Mouse (Mus musculus): ENCODE measurements at regions not wholly inside any gene's neighbourhood (a gene's known extent, or its start where the extent isn't known, plus 50 kb on each side); places are given as distances from the start of the nearest gene placed in this dataset.

DNA sequence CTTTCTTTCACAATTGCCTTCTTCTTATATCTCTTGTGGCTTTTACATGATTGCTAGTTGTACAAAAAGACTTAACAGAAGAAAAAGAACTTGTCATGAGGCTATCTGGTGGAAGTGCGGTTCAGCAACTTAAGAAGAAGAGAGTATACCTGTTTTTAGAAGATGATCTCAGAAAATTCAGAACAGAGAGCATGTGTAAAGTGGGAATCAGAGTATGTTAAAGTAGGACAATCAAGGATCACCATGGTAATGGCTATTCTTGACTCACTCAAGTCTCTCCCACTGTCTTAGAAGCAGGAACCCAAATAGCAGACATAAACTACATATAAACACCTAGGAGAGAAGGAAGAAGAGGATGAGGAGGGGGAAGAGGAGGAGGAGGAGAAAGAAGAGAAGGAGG, 857.9 kb upstream of the Nr2f1 start:
- H3K9me3 ChIP-seq (replicated peaks) = no peaks in the 10 kb centered on the region
- no peak overlapping the region for H3K4me3 ChIP-seq (replicated peaks)
- H3K36me3 ChIP-seq = no peaks in the 10 kb centered on the region
- no peak overlapping the region for H3K4me2 ChIP-seq
- H3K27ac ChIP-seq (replicated peaks) = no peak overlapping the region
- no peak overlapping the region for H3K9ac ChIP-seq (replicated peaks)
- ATAC-seq (ENCODE audit: low FRiP score) = no peak
- WGBS = 96% methylated on average over 1 of the region's 1 CpGs
- no peaks in the 10 kb centered on the region for H3K4me1 ChIP-seq
- no peaks in the 10 kb centered on the region for H3K27me3 ChIP-seq (replicated peaks)

GRCm38 (mm10) chr13:79054481-79054880, 854.9 kb upstream of the Nr2f1 start:
- ATAC-seq (ENCODE audit: low FRiP score) = no peak
- Histone ChIP-seq H3K4me3 (replicated peaks) (no peak overlapping the region), H3K36me3 (no peaks in the 10 kb centered on the region), H3K4me1 (no peaks in the 10 kb centered on the region), H3K4me2 (no peak overlapping the region), H3K27ac (replicated peaks) (no peak overlapping the region), H3K27me3 (replicated peaks) (no peaks in the 10 kb centered on the region), H3K9me3 (replicated peaks) (no peaks in the 10 kb centered on the region), H3K9ac (replicated peaks) (no peak overlapping the region)

DNA sequence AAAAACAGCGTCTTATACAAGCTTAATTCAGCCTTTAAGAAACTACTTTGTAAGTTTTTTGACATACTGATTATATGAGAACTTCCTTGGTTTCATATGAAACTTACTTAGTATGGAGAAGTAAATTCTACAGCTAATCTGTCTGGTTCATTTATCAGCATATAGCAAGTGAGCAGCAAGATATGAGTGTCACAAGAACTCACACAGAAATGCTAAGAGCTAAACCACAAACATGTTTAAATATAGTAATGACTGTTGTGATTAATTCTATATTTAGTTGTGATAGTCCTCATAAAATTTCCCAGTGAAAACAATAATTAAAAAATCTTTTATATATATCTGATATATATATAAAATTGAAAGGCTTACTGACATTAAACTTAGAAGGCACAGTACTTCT, 853.9 kb upstream of the Nr2f1 start:
- no peak overlapping the region for H3K9ac ChIP-seq (replicated peaks)
- no peaks in the 10 kb centered on the region for H3K36me3 ChIP-seq
- H3K27me3 ChIP-seq (replicated peaks) = no peaks in the 10 kb centered on the region
- no peak overlapping the region for H3K27ac ChIP-seq (replicated peaks)
- ATAC-seq (ENCODE audit: low FRiP score) = no peak
- no peak overlapping the region for H3K4me2 ChIP-seq
- no peak overlapping the region for H3K4me3 ChIP-seq (replicated peaks)
- no peaks in the 10 kb centered on the region for H3K4me1 ChIP-seq
- 89% methylated on average over 1 of the region's 1 CpGs for WGBS
- no peaks in the 10 kb centered on the region for H3K9me3 ChIP-seq (replicated peaks)

GRCm38 (mm10) chr13:79047240-79047639, 847.7 kb upstream of the Nr2f1 start:
- no peaks in the 10 kb centered on the region for H3K36me3 ChIP-seq
- no peaks in the 10 kb centered on the region for H3K4me1 ChIP-seq
- ATAC-seq (ENCODE audit: low FRiP score) = no peak
- H3K27me3 ChIP-seq (replicated peaks) = no peaks in the 10 kb centered on the region
- no peak overlapping the region for H3K4me3 ChIP-seq (replicated peaks)
- H3K4me2 ChIP-seq = no peak overlapping the region
- WGBS = 51% methylated on average over 1 of the region's 1 CpGs
- H3K9ac ChIP-seq (replicated peaks) = no peak overlapping the region
- no peaks in the 10 kb centered on the region for H3K9me3 ChIP-seq (replicated peaks)
- no peak overlapping the region for H3K27ac ChIP-seq (replicated peaks)

- Histone ChIP-seq H3K4me1 (no peaks in the 10 kb centered on the region), H3K27me3 (replicated peaks) (no peaks in the 10 kb centered on the region), H3K9me3 (replicated peaks) (no peaks in the 10 kb centered on the region), H3K9ac (replicated peaks) (no peak overlapping the region), H3K4me2 (no peak overlapping the region), H3K27ac (replicated peaks) (no peak overlapping the region), H3K36me3 (no peaks in the 10 kb centered on the region), H3K4me3 (replicated peaks) (no peak overlapping the region)
- no peak for ATAC-seq (ENCODE audit: low FRiP score)
- WGBS = 71% methylated on average over 5 of the region's 5 CpGs
Measured at GRCm38 (mm10) chr13:79044657-79045056, 845.1 kb upstream of the Nr2f1 start.

- Histone ChIP-seq H3K9ac (replicated peaks) (no peak overlapping the region), H3K4me3 (replicated peaks) (no peak overlapping the region), H3K27me3 (replicated peaks) (no peaks in the 10 kb centered on the region), H3K4me1 (no peaks in the 10 kb centered on the region), H3K4me2 (no peak overlapping the region), H3K27ac (replicated peaks) (no peak overlapping the region), H3K36me3 (no peaks in the 10 kb centered on the region), H3K9me3 (replicated peaks) (no peaks in the 10 kb centered on the region)
- ATAC-seq (ENCODE audit: low FRiP score) = no peak
Measured at GRCm38 (mm10) chr13:79037883-79038282, 838.3 kb upstream of the Nr2f1 start.

- H3K4me2 ChIP-seq = no peak overlapping the region
Measured at GRCm38 (mm10) chr13:79035276-79035675, 835.7 kb upstream of the Nr2f1 start.

DNA sequence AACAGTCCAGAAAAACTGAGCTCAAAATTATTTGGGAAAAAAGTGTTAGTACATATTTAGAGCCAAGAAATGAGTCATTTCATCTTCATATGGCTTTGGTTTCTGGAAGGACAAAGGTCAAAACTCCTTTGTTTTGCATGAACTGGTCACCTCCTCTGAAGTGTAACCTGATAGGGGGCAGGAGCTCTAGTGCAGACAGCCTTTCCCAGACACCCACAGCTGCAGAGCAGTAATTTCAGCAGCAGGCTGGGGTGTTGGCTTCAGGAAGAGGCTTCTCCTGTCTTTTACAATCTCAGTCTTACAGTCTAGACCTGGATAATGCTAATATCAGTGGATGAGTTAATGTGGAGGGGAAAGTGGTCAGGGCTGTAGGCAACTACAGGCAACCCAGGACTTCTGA, 830.4 kb upstream of the Nr2f1 start:
- Histone ChIP-seq H3K9ac (replicated peaks) (no peak overlapping the region), H3K9me3 (replicated peaks) (no peaks in the 10 kb centered on the region), H3K27me3 (replicated peaks) (no peaks in the 10 kb centered on the region), H3K36me3 (no peaks in the 10 kb centered on the region), H3K4me1 (no peaks in the 10 kb centered on the region), H3K4me2 (no peak overlapping the region), H3K4me3 (replicated peaks) (no peak overlapping the region), H3K27ac (replicated peaks) (no peak overlapping the region)
- ATAC-seq (ENCODE audit: low FRiP score) = no peak

More at GRCm38 (mm10) chr13:79035276-79035675, 835.7 kb upstream of the Nr2f1 start:
- 84% methylated on average over 2 of the region's 2 CpGs for WGBS
- Histone ChIP-seq H3K9me3 (replicated peaks) (no peaks in the 10 kb centered on the region), H3K36me3 (no peaks in the 10 kb centered on the region), H3K27me3 (replicated peaks) (no peaks in the 10 kb centered on the region), H3K9ac (replicated peaks) (no peak overlapping the region), H3K4me1 (no peaks in the 10 kb centered on the region), H3K27ac (replicated peaks) (no peak overlapping the region), H3K4me3 (replicated peaks) (no peak overlapping the region)
- no peak for ATAC-seq (ENCODE audit: low FRiP score)

GRCm38 (mm10) chr13:79027877-79028760, 828.6 kb upstream of the Nr2f1 start:
- Histone ChIP-seq H3K36me3 (no peaks in the 10 kb centered on the region), H3K4me3 (replicated peaks) (no peak overlapping the region), H3K27me3 (replicated peaks) (no peaks in the 10 kb centered on the region), H3K4me2 (no peak overlapping the region), H3K9ac (replicated peaks) (no peak overlapping the region), H3K9me3 (replicated peaks) (no peaks in the 10 kb centered on the region), H3K4me1 (no peaks in the 10 kb centered on the region), H3K27ac (replicated peaks) (no peak overlapping the region)
- WGBS = 39% methylated on average over 4 of the region's 4 CpGs
- no peak for ATAC-seq (ENCODE audit: low FRiP score)

DNA sequence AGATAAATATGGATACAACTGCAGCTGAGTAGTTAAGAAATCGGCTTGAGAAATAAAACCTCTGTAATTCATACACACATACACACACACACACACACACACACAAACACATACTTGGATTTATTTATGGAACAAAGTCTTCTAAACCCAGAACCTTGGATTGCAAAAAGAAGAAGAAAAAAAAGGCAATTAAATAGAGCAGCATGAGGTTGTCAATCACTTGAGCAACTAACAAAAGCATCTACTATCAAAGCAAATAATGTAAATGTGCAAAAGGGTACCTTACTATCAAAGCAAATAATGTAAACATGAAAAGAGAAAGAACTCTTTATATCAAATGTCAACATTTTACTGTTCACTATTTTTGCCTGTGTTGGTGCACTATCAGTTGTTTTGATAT, 826.1 kb upstream of the Nr2f1 start:
- Histone ChIP-seq H3K4me2 (no peak overlapping the region), H3K27ac (replicated peaks) (no peak overlapping the region), H3K36me3 (no peaks in the 10 kb centered on the region), H3K4me1 (no peaks in the 10 kb centered on the region), H3K27me3 (replicated peaks) (no peaks in the 10 kb centered on the region), H3K4me3 (replicated peaks) (no peak overlapping the region), H3K9me3 (replicated peaks) (no peaks in the 10 kb centered on the region), H3K9ac (replicated peaks) (no peak overlapping the region)
- ATAC-seq (ENCODE audit: low FRiP score) = no peak
- WGBS = 69% methylated on average over 1 of the region's 1 CpGs

GRCm38 (mm10) chr13:79018051-79018450, 818.5 kb upstream of the Nr2f1 start:
- Histone ChIP-seq H3K9ac (replicated peaks) (no peak overlapping the region), H3K4me3 (replicated peaks) (no peak overlapping the region), H3K4me1 (no peaks in the 10 kb centered on the region), H3K27ac (replicated peaks) (no peak overlapping the region), H3K9me3 (replicated peaks) (no peaks in the 10 kb centered on the region), H3K36me3 (no peaks in the 10 kb centered on the region), H3K27me3 (replicated peaks) (no peaks in the 10 kb centered on the region), H3K4me2 (no peak overlapping the region)
- WGBS = 90% methylated on average over 2 of the region's 2 CpGs
- ATAC-seq (ENCODE audit: low FRiP score) = no peak

- WGBS = 78% methylated on average over 1 of the region's 1 CpGs
Measured at GRCm38 (mm10) chr13:79003313-79003712, 803.8 kb upstream of the Nr2f1 start.

More at GRCm38 (mm10) chr13:79003313-79003712, 803.8 kb upstream of the Nr2f1 start:
- no peak for ATAC-seq (ENCODE audit: low FRiP score)
- H3K4me2 ChIP-seq = no peak overlapping the region
- no peak overlapping the region for H3K9ac ChIP-seq (replicated peaks)
- no peaks in the 10 kb centered on the region for H3K9me3 ChIP-seq (replicated peaks)
- no peak overlapping the region for H3K4me3 ChIP-seq (replicated peaks)
- no peaks in the 10 kb centered on the region for H3K4me1 ChIP-seq
- H3K36me3 ChIP-seq = no peaks in the 10 kb centered on the region
- no peak overlapping the region for H3K27ac ChIP-seq (replicated peaks)
- no peaks in the 10 kb centered on the region for H3K27me3 ChIP-seq (replicated peaks)

Data from neural tube, embryonic 15.5 days (tissue).